Mouse (Mus musculus) left cerebral cortex, postnatal 10 days (tissue): Measurements from ENCODE around the gene Rtf1. TPM values are rescaled to one million over a fixed set of nuclear protein-coding genes. Genes with fewer than 3 reads are reported as not detected.
"Not testable (repeated sequence)": the region's sequence is repeated elsewhere in the genome, so short reads cannot be mapped to it uniquely, and the experiment has no call there.

Experiments
- DNase-seq, 2 experiments: peaks; one replicate each; pipeline ENCODE4 v3.0.0; 2021 to 2022; ENCODE audit warnings: low spot score in 2 of 2, mixed read lengths in 1 of 2; ENCODE audit errors: extremely low spot score in 1 of 2
- intact Hi-C: fragments of 180-260 bp; cut with DNase I; formaldehyde crosslinking; loops from one replicate; pipeline ENCODE4 v1.15.1; 2025
- total RNA-seq, 2 experiments: library from RNA; stranded (reverse); gene quantifications; 2 replicates each; pipeline ENCODE4 v1.2.3; 2021

The Rtf1 gene
- total RNA-seq, 2 experiments from 2014 or later: 57.6 to 60.6 TPM

GRCm38 (mm10) chr2:119715868-119716267 is 41.0 kb downstream of the Rtf1 start:
- DNase-seq, intact Hi-C loops: not testable (repeated sequence)

GRCm38 (mm10) chr2:119721070-119721469 is 46.2 kb downstream of the Rtf1 start:
- intact Hi-C loops: no loop called here
- DNase-seq: no peak

GRCm38 (mm10) chr2:119727762-119728416 is 53.0 kb downstream of the Rtf1 start:
- intact Hi-C loops: no loop called here
- DNase-seq: no peak

- DNase-seq: no peak
- intact Hi-C loops: no loop called here
Observed at GRCm38 (mm10) chr2:119730735-119731134, 55.9 kb downstream of the Rtf1 start.

- intact Hi-C loops: no loop called here
- DNase-seq: peak in 1 of 2 experiments; percentile 23
Observed at GRCm38 (mm10) chr2:119737124-119737523, 62.3 kb downstream of the Rtf1 start.

- no peak for DNase-seq
- intact Hi-C loops: no loop called here
Observed at GRCm38 (mm10) chr2:119740567-119740966, 65.7 kb downstream of the Rtf1 start.

GRCm38 (mm10) chr2:119741581-119742411 is 66.9 kb downstream of the Rtf1 start, which contains the start of gene Itpka:
Gene Itpka (plus strand): TSS chr2:119742337.
- intact Hi-C loops: no loop called here
- DNase-seq: peak in 1 of 2 experiments; percentile 61

GRCm38 (mm10) chr2:119742461-119743175 is 67.8 kb downstream of the Rtf1 start:
- peak in 1 of 2 experiments; percentile 73 for DNase-seq
- intact Hi-C loops: no loop called here

GRCm38 (mm10) chr2:119743176-119743807 is 68.4 kb downstream of the Rtf1 start:
- intact Hi-C loops: no loop called here
- DNase-seq: peak; percentile 50 to 83

GRCm38 (mm10) chr2:119743808-119744162 is 68.9 kb downstream of the Rtf1 start:
- intact Hi-C loops: no loop called here

GRCm38 (mm10) chr2:119744163-119745111 is 69.6 kb downstream of the Rtf1 start:
- intact Hi-C loops: no loop called here
- peak in 1 of 2 experiments; percentile 68 for DNase-seq

More at GRCm38 (mm10) chr2:119743808-119744162, 68.9 kb downstream of the Rtf1 start:
- DNase-seq: no peak

GRCm38 (mm10) chr2:119745281-119745680 is 70.4 kb downstream of the Rtf1 start:
- intact Hi-C loops: no loop called here
- DNase-seq: peak in 1 of 2 experiments; percentile 25

- DNase-seq: peak in 1 of 2 experiments; percentile 40
- intact Hi-C loops: no loop called here
Observed at GRCm38 (mm10) chr2:119747554-119747953, 72.7 kb downstream of the Rtf1 start.

- DNase-seq: peak in 1 of 2 experiments; percentile 24
Observed at GRCm38 (mm10) chr2:119749260-119749659, 74.4 kb downstream of the Rtf1 start.

GRCm38 (mm10) chr2:119757601-119758100 is 82.8 kb downstream of the Rtf1 start:
- intact Hi-C loops: no loop called here
- DNase-seq: no peak

More at GRCm38 (mm10) chr2:119749260-119749659, 74.4 kb downstream of the Rtf1 start:
- intact Hi-C loops: no loop called here

GRCm38 (mm10) chr2:119758101-119758843 is 83.4 kb downstream of the Rtf1 start:
- DNase-seq: no peak
- intact Hi-C loops: no loop called here
